Mouse (Mus musculus) adrenal gland, adult 2 months (tissue): Measurements from ENCODE around the gene Dtnb. TPM values are rescaled to one million over a fixed set of nuclear protein-coding genes. Genes with fewer than 3 reads are reported as not detected.
A peak's percentile ranks its signal among the peaks of the same experiment; 100 is the strongest.

Source experiments
- DNase-seq: peaks from one replicate; pipeline ENCODE4 v3.0.0; 2021
- microRNA-seq, 2 experiments: library from miRNA; unstranded; fragments of <30 nt; microRNA quantifications; one replicate each; pipeline ENCODE4 v1.2.0; 2021
- polyA plus RNA-seq: library from polyadenylated mRNA; depleted of rRNA; stranded (reverse); fragments of >200 nt; gene quantifications from 2 replicates; pipeline ENCODE4 v1.2.3, GENCODE M21; 2012; rRNA removed
- total RNA-seq, 2 experiments: library from RNA; stranded (reverse); gene quantifications; 2 replicates each; pipeline ENCODE4 v1.2.3; 2021

Gene Dtnb
- total and polyA plus RNA-seq, 3 experiments = 24.9 to 38.2 (median 31.2) TPM

GRCm38 (mm10) chr12:3806703-3807547 is 234.7 kb downstream of the Dtnb start:
- peak; percentile 92 for DNase-seq

DNA sequence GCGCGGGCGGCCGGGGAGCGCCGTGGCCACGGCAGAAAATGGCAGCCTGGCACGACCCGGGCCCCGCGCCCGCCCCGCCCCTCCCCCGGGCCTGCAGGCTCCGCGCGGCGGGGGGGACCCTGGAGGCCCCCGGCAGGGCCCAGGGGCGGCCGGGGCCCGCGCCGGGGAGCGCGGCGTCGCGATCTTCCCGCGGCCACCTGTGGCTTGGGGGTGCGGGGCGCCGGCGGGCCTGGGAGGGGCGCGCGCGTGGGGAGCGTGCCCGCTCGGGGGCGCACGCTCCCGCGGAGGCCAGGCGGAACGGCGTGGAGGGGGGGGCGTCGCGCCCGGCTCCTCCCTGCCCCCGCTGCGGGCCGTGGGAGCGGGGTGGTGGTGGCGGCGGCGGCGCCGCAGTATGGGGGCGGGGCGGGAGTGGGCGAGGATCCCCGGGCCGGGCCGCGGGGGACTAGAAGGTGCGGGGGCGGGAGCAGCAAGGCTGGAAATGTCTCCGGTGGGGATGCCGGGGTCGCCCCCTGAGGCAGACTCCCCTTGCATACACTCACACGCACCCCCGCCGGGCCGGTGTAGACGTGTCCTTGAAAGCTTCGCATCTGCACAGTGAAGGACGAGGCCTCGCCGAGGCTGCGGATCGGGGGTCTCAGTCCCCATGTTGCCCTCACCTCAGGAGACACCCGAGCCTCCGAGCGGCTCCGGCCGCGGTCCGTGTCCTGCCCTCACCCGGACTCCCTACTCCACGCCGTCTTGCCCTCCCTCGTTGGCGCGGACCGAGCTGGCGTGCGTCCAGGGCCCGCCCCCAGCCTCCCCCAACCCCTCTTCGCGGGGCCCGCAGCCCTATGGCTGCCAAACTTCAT is 235.6 kb downstream of the Dtnb start:
- peak; percentile 80 for DNase-seq

DNA sequence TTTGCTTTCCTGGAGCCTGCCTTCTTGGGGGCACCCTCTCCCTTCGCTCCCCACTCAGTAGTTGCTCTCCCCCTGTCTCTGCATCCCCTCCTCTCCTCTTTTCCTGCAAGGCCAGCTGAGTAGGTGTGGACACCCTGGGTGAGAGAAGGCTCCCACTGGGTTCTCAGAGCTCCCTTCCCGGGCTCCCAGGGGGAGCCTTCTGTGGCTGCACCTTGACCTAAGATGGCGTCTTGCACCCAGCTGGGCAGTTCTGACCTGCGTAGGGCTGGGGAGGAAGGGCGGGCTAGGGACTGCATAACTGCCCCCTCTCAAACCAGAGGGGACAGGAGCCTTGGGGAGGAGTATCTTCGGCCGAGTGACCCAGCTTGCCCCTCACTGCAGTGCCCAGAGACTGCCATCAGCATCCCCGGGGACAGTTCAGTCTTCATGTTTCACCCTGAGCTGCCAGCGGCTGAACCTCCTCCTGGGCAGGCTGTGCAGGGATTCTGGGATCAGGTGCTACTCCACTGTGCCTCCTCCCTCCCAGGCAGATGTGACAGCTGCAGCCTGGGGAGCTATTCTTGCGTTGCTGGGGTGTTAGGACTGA is 236.3 kb downstream of the Dtnb start:
- DNase-seq = peak; percentile 71

DNA sequence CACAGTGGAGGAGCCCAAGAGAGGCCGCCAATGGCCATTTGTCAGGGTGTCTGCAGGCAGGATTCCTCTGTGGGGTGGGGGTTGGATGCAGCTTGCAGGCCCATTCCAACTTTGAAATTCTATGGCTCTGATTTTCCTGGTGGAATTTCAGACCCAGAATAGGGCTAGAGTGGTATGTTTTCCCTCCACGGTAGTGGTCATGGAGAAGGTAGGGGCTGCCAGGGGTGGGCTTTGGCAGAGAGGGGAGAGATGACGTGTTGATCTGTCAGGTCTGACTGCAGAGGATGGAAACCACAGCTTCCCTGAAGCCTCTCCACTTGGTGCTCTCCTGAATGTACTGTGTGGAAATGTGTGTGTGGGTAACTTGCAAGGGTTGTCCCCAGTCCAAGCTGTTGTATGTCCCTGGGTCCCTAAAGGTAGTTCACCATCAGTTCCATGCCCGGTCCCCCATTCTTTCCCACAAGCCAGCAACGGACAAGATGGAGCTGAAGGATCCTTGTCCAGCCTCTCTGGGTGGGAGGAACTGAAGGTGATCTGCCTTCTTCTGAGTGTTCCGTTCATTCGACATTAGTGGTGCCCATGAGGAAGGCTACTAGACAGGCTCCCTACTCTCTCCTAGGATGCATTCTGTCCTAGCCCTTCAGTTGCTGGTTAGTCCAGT is 237.5 kb downstream of the Dtnb start:
- DNase-seq = no peak

DNA sequence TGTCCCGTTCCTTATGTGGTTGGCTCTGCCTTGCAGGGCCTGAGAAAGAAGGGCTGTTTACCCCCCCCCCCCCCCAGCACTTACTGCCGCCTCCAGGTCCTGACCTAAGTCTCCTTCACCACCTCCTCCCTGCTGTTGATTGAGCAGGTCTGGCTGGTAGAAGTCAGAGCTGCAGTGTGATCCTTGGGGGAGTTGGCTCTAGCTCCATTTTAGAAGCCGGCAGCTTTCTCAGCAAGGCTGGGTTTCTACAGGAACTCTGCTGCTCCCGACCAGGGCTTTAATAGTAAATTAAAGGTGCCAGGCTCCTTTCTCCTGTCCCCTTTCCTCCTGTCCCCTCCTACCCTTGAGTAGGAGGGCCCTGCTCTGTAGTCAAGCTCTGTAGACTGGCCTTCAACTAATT is 238.3 kb downstream of the Dtnb start:
- no peak for DNase-seq

DNA sequence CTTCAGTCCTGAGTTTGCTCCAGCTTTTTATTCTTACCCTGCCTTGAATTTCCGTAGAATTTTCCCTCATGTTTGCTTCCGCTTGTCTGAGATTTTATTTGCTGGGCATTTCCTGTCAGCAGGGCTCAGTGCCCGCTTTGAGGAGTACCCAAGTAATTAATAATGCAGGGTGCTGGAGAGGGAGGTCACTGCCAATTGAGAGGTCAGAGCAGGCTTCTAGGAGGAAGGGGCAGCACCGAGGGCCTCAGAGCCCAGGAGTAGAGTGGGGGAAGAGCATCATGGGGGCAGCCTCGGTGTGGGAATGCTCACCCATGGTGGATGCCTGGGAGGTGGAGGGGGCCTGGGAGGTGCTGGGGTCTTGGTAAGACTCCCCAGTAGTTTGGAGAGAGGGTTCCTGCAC is 239.4 kb downstream of the Dtnb start:
- no peak for DNase-seq

GRCm38 (mm10) chr12:3812251-3812650 is 240.1 kb downstream of the Dtnb start:
- no peak for DNase-seq

GRCm38 (mm10) chr12:3813138-3813537 is 241.0 kb downstream of the Dtnb start:
- DNase-seq = no peak

GRCm38 (mm10) chr12:3815386-3815785 is 243.2 kb downstream of the Dtnb start:
- no peak for DNase-seq

DNA sequence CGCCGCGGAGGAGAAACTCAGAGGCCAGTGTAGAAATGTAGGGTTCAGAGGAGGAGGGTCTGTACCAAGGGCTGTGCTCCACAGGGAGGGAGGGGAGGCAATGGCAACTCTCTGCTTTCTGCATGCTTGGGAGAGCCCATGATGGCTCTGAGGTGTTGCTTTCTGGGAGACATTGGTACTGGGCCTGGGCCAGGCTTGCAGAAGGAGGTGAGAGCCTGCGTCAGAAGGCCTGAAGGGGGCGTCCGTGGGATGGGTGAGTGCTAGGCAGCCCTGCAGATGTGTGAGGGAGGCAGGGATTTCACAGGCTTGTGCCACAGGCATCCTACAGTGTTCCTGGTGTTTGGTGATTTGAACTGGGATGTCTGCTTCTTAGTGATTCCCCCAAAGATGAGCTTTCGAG is 244.9 kb downstream of the Dtnb start:
- no peak for DNase-seq

DNA sequence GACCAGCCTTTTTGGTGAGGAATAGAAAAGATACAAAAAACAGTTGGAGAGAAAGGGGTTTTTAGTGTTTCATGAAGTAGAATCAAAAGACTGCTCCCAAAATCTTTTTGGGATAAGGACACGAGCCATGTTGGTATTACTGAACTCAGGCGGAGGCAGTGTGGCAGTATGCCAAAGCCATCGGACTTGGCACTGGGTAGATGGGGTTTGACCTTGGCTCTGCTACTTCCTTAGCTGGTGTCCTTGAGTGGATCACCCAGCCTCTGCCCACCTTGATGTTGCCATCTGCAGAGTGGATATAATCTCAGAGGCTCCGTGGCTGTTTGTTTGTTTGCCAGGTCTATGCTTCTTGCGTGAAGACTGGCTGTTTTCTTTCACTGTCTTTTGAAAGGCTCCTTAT is 245.4 kb downstream of the Dtnb start:
- DNase-seq = peak; percentile 85

DNA sequence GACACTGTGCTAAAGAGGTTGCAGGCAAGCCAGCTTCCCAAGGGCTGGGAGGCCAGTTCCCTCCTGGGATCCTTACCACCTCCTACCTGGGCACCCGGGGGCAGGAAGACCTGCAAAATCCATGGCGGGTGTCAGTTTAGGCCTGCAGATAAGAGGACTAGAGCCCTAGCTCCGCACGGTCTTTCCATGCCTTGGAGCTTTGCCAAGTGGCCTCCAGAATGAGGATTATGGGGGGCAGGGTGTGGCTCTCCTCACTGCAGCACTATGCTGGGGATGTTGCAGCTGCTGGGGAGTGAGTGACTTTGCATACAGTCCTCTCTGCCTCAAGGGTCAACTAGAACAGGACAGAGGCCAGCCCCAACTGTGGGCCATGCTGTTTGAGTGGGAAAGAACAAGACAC is 247.7 kb downstream of the Dtnb start:
- no peak for DNase-seq

GRCm38 (mm10) chr12:3823408-3823807 is 251.2 kb downstream of the Dtnb start:
- no peak for DNase-seq

DNA sequence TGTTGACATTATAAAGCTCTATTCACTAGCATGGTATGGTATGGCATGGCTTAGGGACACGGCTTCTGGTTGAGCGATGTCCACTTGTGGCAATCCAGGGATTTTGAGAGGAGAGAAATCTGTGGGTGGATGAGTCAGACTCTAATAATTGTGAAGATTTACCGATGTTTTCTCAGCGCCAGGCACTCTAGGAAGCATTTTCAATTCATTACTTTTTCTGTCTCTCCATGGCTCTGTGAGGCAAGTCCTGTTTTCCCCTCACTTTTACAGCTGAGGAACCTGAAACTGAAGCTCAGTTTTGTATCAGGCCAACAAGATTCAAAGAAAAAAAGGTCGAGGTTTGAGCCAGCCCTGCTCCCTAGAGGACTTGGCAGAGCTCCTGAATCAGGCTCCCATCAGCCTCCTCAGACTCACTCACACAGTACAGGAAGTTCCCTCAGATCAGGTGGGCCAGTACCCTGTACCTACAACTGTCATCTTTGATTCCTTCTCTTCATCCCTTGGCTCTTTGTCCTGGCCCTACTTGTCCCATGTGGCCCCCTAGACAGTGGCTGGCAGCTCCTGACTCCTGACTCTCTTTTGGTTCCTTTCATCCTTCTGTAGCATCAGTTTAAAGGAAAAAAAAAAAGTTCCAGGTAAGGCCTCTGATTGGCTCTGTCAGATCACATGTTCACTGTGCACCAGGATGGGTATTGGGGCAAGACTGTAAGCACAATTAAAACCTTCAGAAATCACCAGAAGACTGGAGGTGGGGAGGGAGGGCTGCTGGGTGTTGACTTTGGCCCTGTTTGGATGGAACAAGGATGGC is 252.9 kb downstream of the Dtnb start:
- no peak for DNase-seq

- DNase-seq = no peak
Measured at GRCm38 (mm10) chr12:3825714-3826080, 253.5 kb downstream of the Dtnb start.

GRCm38 (mm10) chr12:3827771-3828170 is 255.6 kb downstream of the Dtnb start:
- no peak for DNase-seq

Small RNAs within 50 kb of the gene (microRNA-seq; reads per million reads assigned to microRNA genes)
- gene Gm26050 = 0 reads per million in 2 experiments

Other genes starting within 250 kb of the Dtnb start
- gene Kif3c, start 207.2 kb upstream of the Dtnb start, total RNA-seq = 10 to 100 TPM; 17.5 to 26.9 TPM
- gene Kif3c, start 207.2 kb upstream of the Dtnb start, polyA plus RNA-seq = 11.3 and 21.2 TPM in 2 replicates
- gene Asxl2, start 145.5 kb upstream of the Dtnb start, total RNA-seq = 10 to 100 TPM; 29.9 to 40.4 TPM
- 6.4 and 6.7 TPM in 2 replicates for gene Asxl2, start 145.5 kb upstream of the Dtnb start, polyA plus RNA-seq
- 10 to 100 TPM; 36.7 to 42.4 TPM for gene Dnmt3a, start 233.6 kb downstream of the Dtnb start, total RNA-seq
- 9.7 and 10.2 TPM in 2 replicates for gene Dnmt3a, start 233.6 kb downstream of the Dtnb start, polyA plus RNA-seq